Mouse (Mus musculus) MEL (cell line): ENCODE results near the gene Pde3a.

Experiments
- CTCF ChIP-seq, 3 experiments: IDR thresholded peaks in 2 of 3; conservative IDR thresholded peaks in 1 of 3; 2 replicates each; pipeline ENCODE4 v1.5.1; 2011 to 2012; ENCODE audit warnings: low read length in 3 of 3, low read depth in 2 of 3, mild to moderate bottlenecking in 2 of 3, improper control_type of control experiment in 1 of 3, inconsistent platforms in 1 of 3, mixed read lengths in 1 of 3, moderate library complexity in 1 of 3; ENCODE audit not compliant: control insufficient read depth in 1 of 3, insufficient read depth in 1 of 3, poor library complexity in 1 of 3, severe bottlenecking in 1 of 3
- GATA1 ChIP-seq: IDR thresholded peaks from 2 replicates; pipeline ENCODE4 v1.6.1; 2011; ENCODE audit warnings: low read depth, low read length, improper control_type of control experiment
- HCFC1 ChIP-seq: IDR thresholded peaks from 2 replicates; pipeline ENCODE4 v1.6.1; 2012; ENCODE audit warnings: low read depth, mild to moderate bottlenecking, inconsistent platforms, low read length, improper control_type of control experiment, moderate library complexity
- JUND ChIP-seq: IDR thresholded peaks from 2 replicates; pipeline ENCODE4 v1.6.1; 2011; ENCODE audit warnings: low read depth, mild to moderate bottlenecking, improper control_type of control experiment, low read length
- MAX ChIP-seq: IDR thresholded peaks from 2 replicates; pipeline ENCODE4 v1.6.1; 2011; ENCODE audit warnings: low read length, improper control_type of control experiment
- MYB ChIP-seq: IDR thresholded peaks from 2 replicates; pipeline ENCODE4 v1.6.1; 2011; ENCODE audit warnings: mild to moderate bottlenecking, low read depth, low read length, improper control_type of control experiment
- POLR2A ChIP-seq, 2 experiments: IDR thresholded peaks; 2 replicates each; pipeline ENCODE4 v1.6.1; 2011 to 2012; ENCODE audit warnings: low read length in 2 of 2, mild to moderate bottlenecking in 2 of 2, control low read depth in 1 of 2, improper control_type of control experiment in 1 of 2, low read depth in 1 of 2, moderate library complexity in 1 of 2; ENCODE audit not compliant: control insufficient read depth in 1 of 2, insufficient read depth in 1 of 2, poor library complexity in 1 of 2
- POLR2AphosphoS2 ChIP-seq: IDR thresholded peaks from 2 replicates; pipeline ENCODE4 v1.6.1; 2011; ENCODE audit warnings: low read length, improper control_type of control experiment
- TAL1 ChIP-seq: IDR thresholded peaks from 2 replicates; pipeline ENCODE4 v1.6.1; 2012; ENCODE audit warnings: mild to moderate bottlenecking, inconsistent platforms, low read length, moderate library complexity, mixed read lengths

DNA sequence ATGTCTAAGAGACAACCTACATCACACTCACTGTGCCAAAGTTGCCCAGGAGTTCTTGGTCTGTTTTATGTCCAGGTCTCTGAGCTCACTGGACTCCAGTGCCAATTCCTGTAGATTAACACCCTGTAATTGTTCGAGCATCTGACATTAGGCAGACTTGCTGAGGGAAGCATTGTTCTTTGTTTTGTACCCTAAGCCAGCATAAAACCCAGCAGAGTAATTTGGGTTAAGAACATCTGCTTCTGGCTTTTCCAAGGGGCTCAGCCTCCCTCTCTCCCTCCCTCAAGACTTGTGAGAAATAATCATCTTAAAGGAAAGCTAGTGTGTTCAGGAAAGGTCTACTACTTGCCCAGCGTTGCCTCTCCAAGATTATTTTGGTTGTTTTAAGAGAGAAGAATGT lies 225.2 kb downstream of the Pde3a start:
- TF ChIP-seq JUND (no peak), MAX (no peak), POLR2AphosphoS2 (no peak), POLR2A (IDR thresholded peaks at IDR 0.05; ENCODE audit: control insufficient read depth in 1 of 2, insufficient read depth in 1 of 2, low read depth in 1 of 2, low read length in 2 of 2, poor library complexity in 1 of 2) (no peak), CTCF (IDR thresholded peaks at IDR 0.05 in 2 of 3, conservative IDR thresholded peaks at IDR 0.05 in 1 of 3; ENCODE audit: control insufficient read depth in 1 of 3, insufficient read depth in 1 of 3, low read depth in 2 of 3, low read length in 3 of 3, poor library complexity in 1 of 3, severe bottlenecking in 1 of 3) (no peak), HCFC1 (no peak), TAL1 (no peak), GATA1 (no peak), MYB (no peak)
